ENCODE assay signal across 8 mouse cellular contexts in the genomic region with DNA sequence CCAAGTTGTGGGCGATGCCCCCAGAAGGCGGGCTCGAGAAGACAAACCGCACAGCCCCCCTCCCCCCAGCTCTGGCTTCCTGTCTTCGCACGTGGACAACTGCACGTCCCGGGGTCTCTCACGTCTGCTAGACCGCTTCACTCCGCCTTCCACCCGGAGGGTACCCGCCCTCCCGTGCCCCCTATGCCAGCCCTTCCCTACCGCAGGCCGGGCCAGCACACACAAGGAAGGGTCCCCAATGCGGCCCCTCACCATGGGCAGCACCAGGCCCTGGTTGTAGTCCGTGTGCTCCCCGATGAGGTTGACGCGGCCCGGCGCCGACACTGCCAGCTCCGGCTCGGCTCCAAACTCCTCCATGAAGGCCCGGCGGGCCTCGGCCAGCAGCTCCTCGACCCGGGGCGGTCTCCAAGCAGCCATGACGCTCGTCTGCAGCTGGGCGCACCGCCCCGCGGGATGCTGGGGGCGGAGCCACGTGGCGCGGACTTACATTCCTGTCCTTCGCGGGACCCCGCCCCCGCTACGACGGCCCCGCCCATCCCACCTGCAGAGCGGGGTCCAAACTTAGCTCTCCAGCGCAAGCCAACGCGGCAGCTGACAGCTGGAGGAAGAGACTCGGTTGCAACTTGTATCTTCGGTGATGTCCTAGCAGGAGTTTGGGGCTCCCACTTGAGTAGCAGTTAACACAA. TPM values are rescaled to one million over a fixed set of nuclear protein-coding genes. Genes with fewer than 3 reads are reported as not detected.
A peak's percentile ranks its signal among the peaks of the same experiment; 100 is the strongest.
DNase-seq lines count a peak whose midpoint lies in the region; ATAC-seq lines count a peak whose summit lies in the region.

A gene (minus strand): TSS at position 458 of the 686 bp plus-strand sequence.

- H3K4me3 ChIP-seq in intestine, embryonic 16.5 days (ENCODE audit: low read length) = peak within 1 kb of the TSS; percentile 80

- peak within 1 kb of the TSS; percentile 77 for H3K4me2 ChIP-seq in intestine, embryonic 16.5 days (ENCODE audit: low read depth, low read length)

- peaks cover 7% of the 10 kb centered on the region; the same call in 1 of the 2 replicates for H3K36me3 ChIP-seq in intestine, embryonic 16.5 days (ENCODE audit: control insufficient read depth, insufficient read depth, low read length)

- intact Hi-C loops in left cerebral cortex, postnatal 25 days (cut with DNase I) = no loop called here

- peak; percentile 83 to 89 for DNase-seq in adrenal gland, adult 18-20 months (ENCODE audit: low spot score in 2 of 2)
- DNase-seq in embryo, embryonic 9.5 days (ENCODE audit: extremely low spot score) = peak; percentile 93
- DNase-seq in gastrocnemius, postnatal 4 days (ENCODE audit: low spot score in 2 of 2) = peak; percentile 87 to 92
- peak; percentile 86 to 89 for DNase-seq in left cerebral cortex, postnatal 25 days (ENCODE audit: low spot score in 2 of 2)
- peak; percentile 96 for DNase-seq in mesoderm, embryonic 11.5 days (ENCODE audit: low read depth, low spot score)
- DNase-seq in right cerebral cortex, postnatal 36 days (ENCODE audit: low spot score in 2 of 2) = peak; percentile 83 to 86
- peak; percentile 90 for DNase-seq in urinary bladder, postnatal 4 days (ENCODE audit: low spot score in 2 of 2)

- peak; percentile 89 for ATAC-seq in intestine, embryonic 16.5 days

- peaks cover 20% of the 10 kb centered on the region for H3K4me1 ChIP-seq in intestine, embryonic 16.5 days (ENCODE audit: control insufficient read depth, insufficient read depth, low read length)

- no peaks in the 10 kb centered on the region for H3K9me3 ChIP-seq in intestine, embryonic 16.5 days (ENCODE audit: control insufficient read depth, low read length)

- peak within 1 kb of the TSS; percentile 96 for H3K27ac ChIP-seq in intestine, embryonic 16.5 days (ENCODE audit: low read length)

- no peaks in the 10 kb centered on the region for H3K27me3 ChIP-seq in intestine, embryonic 16.5 days (replicated peaks; ENCODE audit: control insufficient read depth, insufficient read depth, low read length)

- under 1% methylated on average over 55 of the region's 55 CpGs for WGBS in intestine, embryonic 16.5 days

- peak within 1 kb of the TSS; percentile 92 for H3K9ac ChIP-seq in intestine, embryonic 16.5 days (ENCODE audit: low read depth, low read length)

RNA-seq across cellular contexts. Expression of the gene that starts here (rescaled TPM):
- total RNA-seq in adrenal gland, adult 18-20 months (2021) = 10 to 100 TPM; 26.8 to 33.1 TPM
- total RNA-seq in gastrocnemius, postnatal 4 days (2021) = 10 to 100 TPM; 32.7 to 40.0 TPM
- polyA plus RNA-seq in intestine, embryonic 16.5 days (2015; fragmentation: Nextera tagmentation; extraction: Ambion mirVana) = 360 and 389 TPM in 2 replicates
- total RNA-seq in left cerebral cortex, postnatal 25 days (2021) = 10 to 100 TPM; 14.7 to 18.7 TPM

Comparison
In these comparisons a context has a peak if more than half of its experiments do, and no peak if none do; other contexts are left out.
1. Peak in every context shown above with its lines: DNase-seq, ATAC-seq, H3K4me3 ChIP-seq and H3K27ac ChIP-seq.